Mouse (Mus musculus): ENCODE measurements around the gene Nepn. TPM values are rescaled to one million over a fixed set of nuclear protein-coding genes. Genes with fewer than 3 reads are reported as not detected.

Nepn gene
- total and polyA plus RNA-seq, 3 experiments = not detected

- in situ Hi-C loops (cut with MboI; ENCODE audit: low pct_ligation_motif_present, low pct_unique_long_range_greater_than_20kb, low sequenced_read_pairs) = loop anchor here (25.0 kb wide), 1 partner anchor 271 kb away; no protein-coding TSS in a partner anchor
- Histone ChIP-seq H3K36me3 (replicated peaks in 1 of 2; ENCODE audit: control insufficient read depth in 1 of 2, insufficient read depth in 1 of 2, low read length in 1 of 2) (no peaks in the 10 kb centered on the region), H3K9me3 (replicated peaks; ENCODE audit: low read length) (no peaks in the 10 kb centered on the region), H3K79me2 (replicated peaks; ENCODE audit: control insufficient read depth, extremely low read depth, insufficient read depth, poor library complexity, severe bottlenecking) (peaks cover 18% of the 10 kb centered on the region), H3K27me3 (replicated peaks) (no peaks in the 10 kb centered on the region), H3K4me1 (ENCODE audit: control insufficient read depth in 1 of 2, insufficient read depth in 2 of 2) (peaks cover 3 to 18% of the 10 kb centered on the region in 2 experiments; a peak in 3 of 4 replicates), H3K27ac (ENCODE audit: insufficient read depth, low read depth) (no peak overlapping the region), H3K4me3 (replicated peaks in 1 of 3; ENCODE audit: low read depth in 2 of 3, low read length in 2 of 3, poor library complexity in 1 of 3) (no peak overlapping the region), H3K4me2 (ENCODE audit: insufficient read depth, low read depth, poor library complexity, severe bottlenecking) (no peak overlapping the region), H3K9ac (ENCODE audit: insufficient read depth, low read depth) (no peak overlapping the region)
- no peak for DNase-seq (ENCODE audit: extremely low read depth)
- dilution Hi-C loops (cut with MboI; ENCODE audit: extremely low pct_ligation_motif_present, extremely low pct_unique_long_range_greater_than_20kb, low sequenced_read_pairs) = no loop called here
- TF ChIP-seq JUN (IDR thresholded peaks at IDR 0.05; ENCODE audit: insufficient read depth, low read depth, low read length) (no peak), UBTF (IDR thresholded peaks at IDR 0.05; ENCODE audit: low read depth, low read length) (no peak), CHD1 (IDR thresholded peaks at IDR 0.05; ENCODE audit: low read depth, low read length) (no peak), ZNF384 (IDR thresholded peaks at IDR 0.05; ENCODE audit: low read depth, low read length) (no peak), BHLHE40 (IDR thresholded peaks at IDR 0.05; ENCODE audit: low read depth, low read length) (no peak), PAX5 (IDR thresholded peaks at IDR 0.05; ENCODE audit: low read length) (no peak), JUND (conservative IDR thresholded peaks at IDR 0.05; ENCODE audit: low read depth, low read length) (no peak), NELFE (IDR thresholded peaks at IDR 0.05; ENCODE audit: low read depth, low read length) (no peak), EP300 (IDR thresholded peaks at IDR 0.05; ENCODE audit: low read length) (no peak), IRF4 (IDR thresholded peaks at IDR 0.05; ENCODE audit: low read depth, low read length) (no peak), ELF1 (IDR thresholded peaks at IDR 0.05; ENCODE audit: low read depth, low read length) (no peak), MAX (IDR thresholded peaks at IDR 0.05; ENCODE audit: low read length) (no peak)
Observed at GRCm38 (mm10) chr10:52383522-52383921, 5.2 kb upstream of the Nepn start.

- Histone ChIP-seq H3K4me1 (ENCODE audit: control insufficient read depth in 1 of 2, insufficient read depth in 2 of 2) (peaks cover 3 to 6% of the 10 kb centered on the region in 2 experiments; a peak in 3 of 4 replicates), H3K4me2 (ENCODE audit: insufficient read depth, low read depth, poor library complexity, severe bottlenecking) (no peak overlapping the region), H3K4me3 (replicated peaks in 1 of 3; ENCODE audit: low read depth in 2 of 3, low read length in 2 of 3, poor library complexity in 1 of 3) (no peak overlapping the region), H3K36me3 (replicated peaks in 1 of 2; ENCODE audit: control insufficient read depth in 1 of 2, insufficient read depth in 1 of 2, low read length in 1 of 2) (no peaks in the 10 kb centered on the region), H3K9ac (ENCODE audit: insufficient read depth, low read depth) (no peak overlapping the region), H3K79me2 (replicated peaks; ENCODE audit: control insufficient read depth, extremely low read depth, insufficient read depth, poor library complexity, severe bottlenecking) (peaks cover 11% of the 10 kb centered on the region), H3K9me3 (replicated peaks; ENCODE audit: low read length) (no peaks in the 10 kb centered on the region), H3K27me3 (replicated peaks) (no peaks in the 10 kb centered on the region), H3K27ac (ENCODE audit: insufficient read depth, low read depth) (no peak overlapping the region)
- in situ Hi-C loops (cut with MboI; ENCODE audit: low pct_ligation_motif_present, low pct_unique_long_range_greater_than_20kb, low sequenced_read_pairs) (loop anchor here (5.0 to 25.0 kb wide), 2 partner anchors 153 to 273 kb away; partner anchors contain the start of gene Dcbld1), dilution Hi-C loops (cut with MboI; ENCODE audit: extremely low pct_ligation_motif_present, extremely low pct_unique_long_range_greater_than_20kb, low sequenced_read_pairs) (no loop called here)
- TF ChIP-seq SMC3 (IDR thresholded peaks at IDR 0.05; ENCODE audit: low read depth, low read length) = peak; percentile 91
- peak; percentile 50; the same call in 1 of the 2 replicates for TF ChIP-seq ZC3H11A (IDR thresholded peaks at IDR 0.05; ENCODE audit: low read depth, low read length)
- peak; percentile 63 to 96 for TF ChIP-seq CTCF (conservative IDR thresholded peaks at IDR 0.05 in 1 of 2, IDR thresholded peaks at IDR 0.05 in 1 of 2; ENCODE audit: low read depth in 2 of 2, low read length in 2 of 2)
- TF ChIP-seq HCFC1 (IDR thresholded peaks at IDR 0.05; ENCODE audit: low read depth, low read length) = no peak
- peak; percentile 49 for DNase-seq (ENCODE audit: extremely low read depth)
Observed at GRCm38 (mm10) chr10:52384823-52385610, 3.8 kb upstream of the Nepn start.
